Mouse (Mus musculus): ENCODE data around the gene Mrpl21. TPM values are rescaled to one million over a fixed set of nuclear protein-coding genes. Genes with fewer than 3 reads are reported as not detected.

Mrpl21 gene
- total RNA-seq, 1 experiment, result 105 TPM

- no peak for TF ChIP-seq ZNF384 (IDR thresholded peaks at IDR 0.05; ENCODE audit: low read depth, low read length)
- no peak for TF ChIP-seq MAFK (IDR thresholded peaks at IDR 0.05; ENCODE audit: insufficient read depth, low read depth, low read length)
- no peak for TF ChIP-seq CHD2 (IDR thresholded peaks at IDR 0.05; ENCODE audit: low read depth, low read length)
- no peak for TF ChIP-seq ZC3H11A (IDR thresholded peaks at IDR 0.05; ENCODE audit: borderline replicate concordance, low read depth, low read length)
- no peak for TF ChIP-seq HCFC1 (IDR thresholded peaks at IDR 0.05; ENCODE audit: borderline replicate concordance, insufficient read depth, low read length)
- Histone ChIP-seq H3K4me3 (ENCODE audit: insufficient read depth in 1 of 2, low read depth in 1 of 2, low read length in 2 of 2, poor library complexity in 1 of 2, severe bottlenecking in 1 of 2) (no peak overlapping the region), H3K4me1 (ENCODE audit: control insufficient read depth in 2 of 2, insufficient read depth in 2 of 2, low read length in 2 of 2, poor library complexity in 1 of 2) (peaks cover 0 to 7% of the 10 kb centered on the region in 2 experiments; a peak in 2 of 4 replicates), H3K9ac (ENCODE audit: insufficient read depth, low read depth, low read length, poor library complexity, severe bottlenecking) (no peak overlapping the region), H3K9me3 (ENCODE audit: control insufficient read depth, insufficient read depth, low read depth, low read length) (no peaks in the 10 kb centered on the region), H3K36me3 (ENCODE audit: control insufficient read depth, insufficient read depth, low read length, poor library complexity, severe bottlenecking) (no peaks in the 10 kb centered on the region), H3K27ac (ENCODE audit: insufficient read depth, low read depth, low read length, poor library complexity, severe bottlenecking) (no peak overlapping the region)
- in situ Hi-C loops (cut with MboI; ENCODE audit: low sequenced_read_pairs in 2 of 2, unreplicated experiment in 2 of 2), result no loop called here
- no peak for DNase-seq (ENCODE audit: low read depth, low spot score)
These were observed 51.8 kb downstream of the Mrpl21 start for GRCm38 (mm10) chr19:3334550-3334949.

- H3K27ac ChIP-seq (ENCODE audit: insufficient read depth, low read depth, low read length, poor library complexity, severe bottlenecking), result no peak overlapping the region
- H3K36me3 ChIP-seq (ENCODE audit: control insufficient read depth, insufficient read depth, low read length, poor library complexity, severe bottlenecking), result no peaks in the 10 kb centered on the region
- H3K9me3 ChIP-seq (ENCODE audit: control insufficient read depth, insufficient read depth, low read depth, low read length), result no peaks in the 10 kb centered on the region
- peaks cover 0 to 1% of the 10 kb centered on the region in 2 experiments; a peak in 2 of 4 replicates for H3K4me1 ChIP-seq (ENCODE audit: control insufficient read depth in 2 of 2, insufficient read depth in 2 of 2, low read length in 2 of 2, poor library complexity in 1 of 2)
- TF ChIP-seq HCFC1 (IDR thresholded peaks at IDR 0.05; ENCODE audit: borderline replicate concordance, insufficient read depth, low read length), result no peak
- TF ChIP-seq ZC3H11A (IDR thresholded peaks at IDR 0.05; ENCODE audit: borderline replicate concordance, low read depth, low read length), result no peak
- TF ChIP-seq ZNF384 (IDR thresholded peaks at IDR 0.05; ENCODE audit: low read depth, low read length), result no peak
- TF ChIP-seq CHD2 (IDR thresholded peaks at IDR 0.05; ENCODE audit: low read depth, low read length), result no peak
- TF ChIP-seq MAFK (IDR thresholded peaks at IDR 0.05; ENCODE audit: insufficient read depth, low read depth, low read length), result no peak
- H3K9ac ChIP-seq (ENCODE audit: insufficient read depth, low read depth, low read length, poor library complexity, severe bottlenecking), result no peak overlapping the region
- in situ Hi-C loops (cut with MboI; ENCODE audit: low sequenced_read_pairs in 2 of 2, unreplicated experiment in 2 of 2), result no loop called here
- no peak overlapping the region for H3K4me3 ChIP-seq (ENCODE audit: insufficient read depth in 1 of 2, low read depth in 1 of 2, low read length in 2 of 2, poor library complexity in 1 of 2, severe bottlenecking in 1 of 2)
- DNase-seq (ENCODE audit: low read depth, low spot score), result no peak
These were observed 53.2 kb downstream of the Mrpl21 start for GRCm38 (mm10) chr19:3335917-3336316.

- H3K9ac ChIP-seq (ENCODE audit: insufficient read depth, low read depth, low read length, poor library complexity, severe bottlenecking), result no peak overlapping the region
- TF ChIP-seq HCFC1 (IDR thresholded peaks at IDR 0.05; ENCODE audit: borderline replicate concordance, insufficient read depth, low read length) (no peak), CHD2 (IDR thresholded peaks at IDR 0.05; ENCODE audit: low read depth, low read length) (no peak), ZNF384 (IDR thresholded peaks at IDR 0.05; ENCODE audit: low read depth, low read length) (no peak), MAFK (IDR thresholded peaks at IDR 0.05; ENCODE audit: insufficient read depth, low read depth, low read length) (no peak), ZC3H11A (IDR thresholded peaks at IDR 0.05; ENCODE audit: borderline replicate concordance, low read depth, low read length) (no peak)
- no peak overlapping the region for H3K27ac ChIP-seq (ENCODE audit: insufficient read depth, low read depth, low read length, poor library complexity, severe bottlenecking)
- no peaks in the 10 kb centered on the region for H3K9me3 ChIP-seq (ENCODE audit: control insufficient read depth, insufficient read depth, low read depth, low read length)
- no peak overlapping the region for H3K4me3 ChIP-seq (ENCODE audit: insufficient read depth in 1 of 2, low read depth in 1 of 2, low read length in 2 of 2, poor library complexity in 1 of 2, severe bottlenecking in 1 of 2)
- no peaks in the 10 kb centered on the region for H3K36me3 ChIP-seq (ENCODE audit: control insufficient read depth, insufficient read depth, low read length, poor library complexity, severe bottlenecking)
- in situ Hi-C loops (cut with MboI; ENCODE audit: low sequenced_read_pairs in 2 of 2, unreplicated experiment in 2 of 2), result no loop called here
- DNase-seq (ENCODE audit: low read depth, low spot score), result no peak
- no peaks in the 10 kb centered on the region; a peak in 1 of 4 replicates for H3K4me1 ChIP-seq (ENCODE audit: control insufficient read depth in 2 of 2, insufficient read depth in 2 of 2, low read length in 2 of 2, poor library complexity in 1 of 2)
These were observed 54.0 kb downstream of the Mrpl21 start for GRCm38 (mm10) chr19:3336485-3337255.

- no peak overlapping the region for H3K9ac ChIP-seq (ENCODE audit: insufficient read depth, low read depth, low read length, poor library complexity, severe bottlenecking)
- H3K9me3 ChIP-seq (ENCODE audit: control insufficient read depth, insufficient read depth, low read depth, low read length), result no peaks in the 10 kb centered on the region
- in situ Hi-C loops (cut with MboI; ENCODE audit: low sequenced_read_pairs in 2 of 2, unreplicated experiment in 2 of 2), result no loop called here
- H3K4me3 ChIP-seq (ENCODE audit: insufficient read depth in 1 of 2, low read depth in 1 of 2, low read length in 2 of 2, poor library complexity in 1 of 2, severe bottlenecking in 1 of 2), result no peak overlapping the region
- DNase-seq (ENCODE audit: low read depth, low spot score), result no peak
- no peak overlapping the region for H3K27ac ChIP-seq (ENCODE audit: insufficient read depth, low read depth, low read length, poor library complexity, severe bottlenecking)
- TF ChIP-seq ZC3H11A (IDR thresholded peaks at IDR 0.05; ENCODE audit: borderline replicate concordance, low read depth, low read length), result no peak
- TF ChIP-seq CHD2 (IDR thresholded peaks at IDR 0.05; ENCODE audit: low read depth, low read length), result no peak
- no peak for TF ChIP-seq ZNF384 (IDR thresholded peaks at IDR 0.05; ENCODE audit: low read depth, low read length)
- no peaks in the 10 kb centered on the region for H3K4me1 ChIP-seq (ENCODE audit: control insufficient read depth in 2 of 2, insufficient read depth in 2 of 2, low read length in 2 of 2, poor library complexity in 1 of 2)
- no peaks in the 10 kb centered on the region for H3K36me3 ChIP-seq (ENCODE audit: control insufficient read depth, insufficient read depth, low read length, poor library complexity, severe bottlenecking)
These were observed 56.5 kb downstream of the Mrpl21 start for GRCm38 (mm10) chr19:3339187-3339586.
